Mouse (Mus musculus) spleen, embryonic (tissue): ENCODE results near the gene Otop2.

Experiments
- CTCF ChIA-PET: fragments of 350-600 bp; sonication (Branson Sonifier 250); formaldehyde crosslinking; loops from one replicate; lab custom pipeline; 2022; lab: Charles Lee

Gene Otop2

DNA sequence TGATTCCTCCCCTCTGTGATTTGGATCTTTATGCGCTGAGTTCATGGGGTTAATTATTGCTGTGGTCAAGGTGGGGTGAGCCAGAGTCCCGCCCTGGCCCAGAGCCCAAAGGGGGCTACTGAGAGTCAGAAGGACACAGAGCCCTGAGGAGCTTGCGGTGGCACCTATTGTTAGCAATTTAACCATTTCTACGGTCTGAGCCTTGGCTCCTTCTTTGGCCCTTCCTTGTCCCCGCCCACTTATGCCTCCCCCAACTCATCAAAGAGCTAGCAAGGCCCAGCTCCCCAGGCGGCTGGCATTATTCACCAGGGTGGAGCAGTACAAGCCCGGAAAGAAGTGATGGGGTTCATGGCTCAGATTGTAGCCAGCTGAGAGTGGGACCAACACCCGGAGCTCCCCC is at the start of gene Otop2:
Gene Otop2, plus strand, starts transcription at position 301 of the 400 bp plus-strand sequence.
- CTCF ChIA-PET, result no interaction called here

DNA sequence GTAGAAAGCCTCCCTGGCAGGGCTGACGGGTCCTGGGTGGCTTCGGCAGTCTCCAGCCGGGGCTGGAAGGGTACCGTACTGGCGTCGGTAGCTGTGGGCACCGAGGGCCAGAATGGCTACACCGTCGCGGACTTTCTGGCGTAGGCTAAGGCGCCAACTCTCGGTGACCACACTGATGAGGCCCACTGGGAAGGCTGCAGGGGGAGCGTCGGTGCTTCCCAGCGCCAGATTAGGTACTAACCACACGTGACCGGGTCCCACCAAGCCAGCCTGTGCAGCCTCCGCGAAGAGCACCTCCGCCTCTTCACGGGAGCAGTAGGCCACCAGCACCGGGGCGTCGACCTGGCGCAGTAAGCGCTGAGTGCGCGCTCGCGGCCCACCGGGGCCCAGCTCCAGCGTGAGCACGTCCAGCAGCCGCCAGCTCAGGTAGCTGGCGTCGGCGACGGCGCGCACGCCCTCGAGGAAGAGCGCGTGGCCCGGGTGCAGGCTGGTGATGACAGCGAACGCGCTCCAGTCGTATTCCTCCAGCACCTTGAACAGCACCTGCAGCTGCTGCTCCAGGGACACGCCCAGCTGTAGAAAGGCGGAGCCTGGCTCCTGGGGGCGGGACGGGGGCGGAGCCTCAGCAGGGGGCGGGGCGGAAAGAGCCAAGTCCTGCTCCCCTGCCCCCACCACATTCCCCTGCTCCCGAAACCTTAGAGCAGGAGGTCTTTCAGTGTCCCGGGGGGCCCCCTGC is 49.0 kb upstream of the Otop2 start:
- CTCF ChIA-PET, result no interaction called here

DNA sequence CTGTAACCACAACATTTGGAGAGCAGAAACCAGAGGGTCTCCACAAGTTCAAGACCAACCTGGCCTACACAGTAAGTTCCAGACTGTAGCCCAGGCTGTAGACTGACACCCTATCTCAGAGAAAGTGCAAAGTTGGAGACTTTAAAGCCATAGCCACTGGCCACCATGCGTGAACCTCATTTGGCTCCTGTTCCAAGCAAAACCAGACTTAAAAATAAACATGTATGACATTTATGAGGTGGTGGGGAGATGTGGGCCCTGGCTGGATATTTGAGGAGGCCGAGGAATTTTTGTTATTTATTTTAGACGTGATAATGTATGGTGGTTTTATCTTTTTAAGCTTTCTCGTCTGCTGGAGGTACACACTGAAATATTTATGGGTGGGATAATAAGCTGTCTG is 47.8 kb upstream of the Otop2 start:
- CTCF ChIA-PET, result no interaction called here

DNA sequence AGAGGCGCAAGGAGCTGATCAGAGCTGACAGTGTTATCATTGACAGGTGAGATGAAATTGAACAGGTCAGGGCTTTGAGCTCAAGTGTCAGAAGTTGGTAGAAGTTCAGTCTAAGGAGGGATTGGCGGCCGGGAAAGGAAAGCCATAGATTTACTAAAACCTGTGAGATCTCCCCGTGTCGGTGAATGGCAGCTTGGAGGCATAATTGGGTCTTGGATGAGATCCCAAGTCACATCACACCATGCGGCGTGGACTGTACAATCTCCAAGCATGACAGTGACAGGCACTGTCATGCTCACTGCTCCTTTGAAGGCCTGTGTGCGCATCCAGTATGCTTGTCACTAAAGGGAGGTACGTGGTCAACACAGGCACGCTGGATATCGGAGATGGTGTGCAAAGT is 44.0 kb upstream of the Otop2 start:
- CTCF ChIA-PET, result no interaction called here

DNA sequence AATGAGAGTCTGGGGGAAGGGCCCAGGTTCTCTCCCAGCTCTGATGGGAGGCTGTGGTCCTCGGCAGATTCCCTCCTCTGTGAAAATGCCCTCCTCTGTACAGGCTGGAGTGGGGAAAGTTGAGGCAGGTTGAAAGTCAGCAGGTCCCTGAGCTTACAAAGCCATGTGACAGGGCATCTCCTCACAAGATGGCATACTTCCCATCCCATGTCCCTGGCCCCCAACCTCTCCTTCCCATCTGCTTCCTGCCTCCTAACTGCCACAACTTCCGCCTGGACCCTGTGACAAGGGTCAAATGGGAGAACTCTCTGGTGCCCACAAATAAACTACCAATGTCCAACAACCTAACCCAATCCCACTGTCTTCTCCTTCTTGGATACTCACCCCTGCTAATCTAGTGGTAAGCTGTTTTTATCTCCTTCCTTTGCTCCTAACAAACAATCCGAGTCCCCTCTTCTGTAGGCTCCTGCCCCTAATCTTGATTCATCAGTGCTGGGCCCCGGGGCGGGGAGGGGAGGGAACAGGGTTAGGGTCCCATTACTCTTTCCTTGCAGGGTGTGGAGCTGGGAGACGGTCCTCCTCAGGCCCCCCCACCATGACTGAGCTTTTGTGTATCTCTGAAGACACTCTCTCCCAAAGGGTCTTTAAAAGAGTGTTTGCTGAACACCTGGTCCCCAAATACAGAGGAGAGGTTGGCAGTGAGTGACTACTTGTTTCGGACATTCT is 42.7 kb upstream of the Otop2 start:
- CTCF ChIA-PET, result interaction anchor here (0.5 kb wide), 1 partner anchor 102 kb away, joined by 3 read pairs; no protein-coding TSS in a partner anchor

DNA sequence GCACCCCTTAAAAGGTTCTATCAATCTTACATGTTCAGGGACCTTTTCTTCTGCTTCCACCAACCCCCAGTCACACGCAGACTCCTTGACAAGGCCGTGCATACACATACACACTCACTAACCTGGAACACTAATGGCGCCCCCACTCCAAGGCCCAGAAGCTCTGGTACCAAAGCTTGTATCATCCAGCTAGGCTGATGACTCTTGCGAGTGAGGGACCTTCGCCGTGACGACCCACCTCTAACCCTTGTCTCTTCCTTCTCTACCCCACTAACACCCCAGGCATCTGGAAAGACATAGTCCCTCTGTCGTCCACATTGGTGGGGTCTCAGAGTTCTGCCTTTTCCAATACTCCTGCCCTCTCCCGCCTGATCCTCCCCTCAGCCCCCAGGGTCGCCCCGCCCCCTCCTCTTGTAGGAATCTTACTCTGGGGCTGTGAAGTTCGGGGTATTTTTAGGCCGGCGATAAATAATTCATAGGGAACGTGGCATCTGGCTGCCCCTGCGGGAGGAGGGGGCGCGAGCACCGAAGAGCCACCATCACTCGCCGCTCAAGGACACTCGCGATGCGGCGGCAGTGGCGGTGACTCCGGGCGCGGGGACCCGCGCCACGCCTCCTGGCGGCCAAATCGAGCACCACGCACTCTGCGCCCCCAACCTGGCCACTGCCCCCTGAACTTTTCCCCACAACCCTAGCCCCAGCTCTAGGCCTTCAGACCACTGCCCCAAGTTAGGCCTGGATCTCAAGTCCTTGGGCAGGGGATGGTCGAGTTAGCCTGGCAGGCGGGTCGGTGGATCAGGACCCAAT is 41.9 kb upstream of the Otop2 start:
- CTCF ChIA-PET, result no interaction called here

DNA sequence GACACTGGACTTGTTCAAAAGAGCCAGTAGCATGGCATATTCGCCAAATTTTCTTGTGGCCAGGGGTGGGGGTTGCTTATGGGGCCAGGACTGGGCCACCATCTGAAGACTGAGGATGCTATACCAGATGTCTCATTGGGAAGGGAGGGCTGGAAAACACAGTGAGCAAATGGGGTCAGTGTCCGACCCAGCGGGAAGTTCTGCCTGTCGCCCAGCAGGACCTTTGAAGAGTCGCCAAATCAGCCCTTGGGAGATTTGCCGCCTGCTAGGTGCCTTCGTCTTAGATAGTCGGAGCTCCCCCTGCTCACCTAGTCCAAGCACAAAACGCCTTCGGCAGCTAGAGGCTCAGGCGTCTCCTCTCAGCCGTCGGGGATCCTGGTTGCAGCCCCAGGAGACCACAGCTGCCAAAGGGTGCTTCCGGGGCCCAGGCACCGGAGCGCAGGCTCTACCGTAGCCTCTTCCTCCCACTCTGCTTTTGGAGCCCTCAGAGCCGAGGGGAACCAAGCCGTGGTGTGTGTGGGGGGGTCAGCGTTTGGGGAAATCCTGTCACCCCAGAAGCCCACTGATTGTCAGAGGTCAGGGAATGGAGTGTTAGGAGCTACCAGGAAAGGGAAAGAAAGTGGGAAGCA is 41.1 kb upstream of the Otop2 start:
- CTCF ChIA-PET, result no interaction called here

DNA sequence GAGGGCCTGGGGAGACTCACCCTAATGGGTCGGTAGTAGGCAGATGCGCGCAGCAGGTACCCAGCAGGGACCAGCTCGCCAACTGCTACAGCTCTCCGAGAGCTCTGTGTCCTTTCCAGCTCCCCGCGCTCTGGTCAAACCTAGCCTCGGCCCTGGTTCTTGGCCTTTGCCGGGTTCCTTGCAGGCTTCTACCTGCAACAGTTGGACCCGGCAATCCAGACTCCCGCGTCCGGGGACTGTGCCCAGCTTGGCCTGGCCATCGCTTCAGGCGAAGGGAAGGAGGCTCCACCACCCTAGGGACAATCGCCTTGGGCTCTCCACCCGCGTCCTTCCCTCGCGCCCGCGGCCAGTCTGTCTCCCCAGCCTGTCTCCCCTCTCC is 40.6 kb upstream of the Otop2 start:
- CTCF ChIA-PET, result no interaction called here

DNA sequence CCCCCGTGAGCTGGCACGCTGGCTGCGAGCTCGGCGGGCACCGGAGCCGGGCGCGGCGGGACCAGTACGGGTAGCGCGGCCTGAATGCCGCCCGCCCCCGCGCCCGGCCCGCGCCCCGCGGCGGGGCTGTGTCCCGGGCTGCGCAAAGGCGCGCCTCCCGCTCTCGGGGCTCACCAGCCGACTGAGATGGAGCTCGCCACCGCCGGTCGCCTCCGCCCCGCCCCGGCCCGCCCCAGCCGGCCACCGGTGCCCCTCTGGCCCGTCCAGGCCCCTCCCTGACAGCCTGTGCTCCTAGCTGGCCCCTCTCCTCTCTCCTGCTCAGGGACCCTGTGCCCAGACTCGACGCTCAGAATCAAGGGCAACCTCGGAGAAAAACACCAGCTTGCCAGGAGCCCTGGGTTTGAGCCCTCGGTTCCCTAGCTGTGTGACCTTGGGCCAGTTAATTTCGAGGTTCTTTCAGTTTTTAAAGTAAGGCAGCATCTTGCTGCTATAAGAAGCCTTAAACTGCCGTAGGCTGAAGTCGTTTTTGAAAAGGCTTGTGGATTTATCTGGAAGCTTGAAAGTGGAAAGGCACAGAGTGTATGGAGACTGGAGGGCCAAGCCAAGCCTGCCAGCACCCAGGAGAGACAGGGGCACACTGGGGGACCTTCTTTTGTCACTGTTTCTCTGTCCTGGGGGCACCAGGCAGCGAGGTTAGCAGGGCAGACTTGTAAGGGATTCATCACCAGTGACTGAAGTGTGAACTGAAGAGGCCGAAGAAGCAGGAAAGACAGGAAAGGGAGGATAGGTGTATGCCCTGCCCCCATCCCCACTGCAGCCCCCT is 39.7 kb upstream of the Otop2 start, which contains the start of gene Grin2c:
Gene Grin2c, minus strand, starts transcription at position 183 of the 823 bp plus-strand sequence.
- CTCF ChIA-PET, result interaction anchor here (0.6 kb wide), 2 partner anchors 83 to 1813 kb away, joined by 5 to 12 read pairs; no protein-coding TSS in a partner anchor

DNA sequence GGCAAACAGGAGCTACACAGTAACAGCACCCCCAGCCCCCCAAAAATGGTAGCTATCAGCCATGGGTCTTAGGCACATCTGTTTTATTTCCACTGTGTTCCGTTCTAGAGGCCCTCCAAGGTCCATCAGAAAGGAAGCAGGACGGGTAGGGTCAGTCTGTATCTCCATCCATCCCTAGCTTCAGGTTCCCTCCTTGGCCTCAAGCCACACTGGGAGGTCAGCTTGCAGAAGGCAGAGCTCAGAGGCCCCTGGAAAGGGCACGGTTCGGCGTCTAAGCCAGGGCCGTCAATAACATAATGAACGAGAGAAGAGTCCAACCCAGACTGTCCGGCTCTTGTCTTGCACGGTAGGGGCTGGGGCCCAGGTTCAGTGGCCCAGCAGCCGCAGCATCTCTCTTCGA is 39.0 kb upstream of the Otop2 start:
- CTCF ChIA-PET, result interaction anchor here (0.6 kb wide), 3 partner anchors 84 to 1813 kb away, joined by 5 to 12 read pairs (median 10); no protein-coding TSS in a partner anchor

DNA sequence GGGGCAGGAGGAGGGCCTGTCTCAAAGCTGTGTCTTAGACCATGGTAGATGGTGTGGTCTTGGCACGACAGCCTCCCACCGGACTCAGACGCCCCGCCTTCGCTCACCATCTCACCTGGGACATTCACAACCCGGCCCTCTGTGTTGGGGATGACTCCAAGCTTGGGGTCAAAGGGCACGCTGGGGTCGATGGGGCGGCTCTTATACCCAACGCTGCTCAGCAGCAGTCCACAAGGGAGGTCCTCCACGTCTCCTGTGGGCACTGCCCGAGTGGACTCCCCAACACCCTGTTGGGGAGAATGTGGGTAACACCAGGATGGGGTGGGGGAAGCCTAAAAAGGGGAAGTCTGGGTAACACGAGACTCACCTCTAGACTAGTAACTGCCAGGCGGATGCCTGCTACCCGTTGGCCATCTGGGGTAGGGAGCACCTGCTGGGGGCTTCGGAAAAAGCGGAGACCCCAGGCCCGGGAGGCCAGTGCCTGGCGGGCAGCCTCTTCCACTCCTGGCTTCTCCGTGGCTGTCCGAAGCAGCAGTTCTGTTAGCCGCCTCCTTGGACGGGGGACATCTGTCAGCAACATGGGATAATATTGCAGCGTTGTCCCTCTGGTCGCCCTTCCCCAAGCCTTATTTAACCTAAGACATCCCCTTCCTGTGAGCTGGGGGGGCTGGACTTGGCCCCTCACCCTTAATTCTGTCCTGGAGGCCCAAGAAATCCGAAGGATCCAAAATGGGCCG is 37.5 kb upstream of the Otop2 start:
- CTCF ChIA-PET, result interaction anchor here (0.6 kb wide), 1 partner anchor 16 kb away, joined by 4 read pairs; no protein-coding TSS in a partner anchor

DNA sequence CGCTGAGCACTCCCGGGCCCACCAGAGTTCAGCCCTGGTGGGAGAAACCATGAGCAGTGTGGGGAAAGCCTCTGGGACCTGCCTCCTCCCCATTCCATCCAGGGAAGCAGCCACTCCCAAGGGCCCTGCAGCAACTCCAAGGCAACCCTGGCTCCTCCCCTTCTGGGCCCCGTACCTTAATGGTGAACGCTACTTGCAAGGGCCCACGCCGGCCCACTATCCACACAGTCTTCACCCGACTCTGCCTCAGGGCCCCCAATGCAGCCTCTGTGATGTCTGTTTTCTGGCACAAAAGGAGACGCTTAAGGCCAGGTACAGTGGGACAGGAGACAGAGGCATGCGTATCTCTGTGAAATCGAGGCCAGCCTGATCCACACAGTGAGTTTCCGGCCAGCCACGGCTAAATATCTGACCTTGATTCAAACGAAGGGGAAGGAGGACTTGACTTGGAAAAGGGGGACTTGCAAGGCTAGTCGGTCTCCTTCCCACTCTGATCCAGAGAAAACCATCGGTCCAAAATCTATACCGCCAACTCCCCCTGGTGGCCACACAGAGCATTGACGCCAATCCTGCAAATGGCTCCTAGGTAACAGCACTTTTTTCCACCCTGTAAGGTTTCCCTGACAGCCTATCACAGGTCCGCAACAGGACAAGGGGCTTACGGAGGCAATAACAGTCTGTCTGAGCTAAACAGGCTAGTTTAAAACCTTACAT is 36.7 kb upstream of the Otop2 start:
- CTCF ChIA-PET, result interaction anchor here (0.6 kb wide), 1 partner anchor 15 kb away, joined by 4 read pairs; no protein-coding TSS in a partner anchor

DNA sequence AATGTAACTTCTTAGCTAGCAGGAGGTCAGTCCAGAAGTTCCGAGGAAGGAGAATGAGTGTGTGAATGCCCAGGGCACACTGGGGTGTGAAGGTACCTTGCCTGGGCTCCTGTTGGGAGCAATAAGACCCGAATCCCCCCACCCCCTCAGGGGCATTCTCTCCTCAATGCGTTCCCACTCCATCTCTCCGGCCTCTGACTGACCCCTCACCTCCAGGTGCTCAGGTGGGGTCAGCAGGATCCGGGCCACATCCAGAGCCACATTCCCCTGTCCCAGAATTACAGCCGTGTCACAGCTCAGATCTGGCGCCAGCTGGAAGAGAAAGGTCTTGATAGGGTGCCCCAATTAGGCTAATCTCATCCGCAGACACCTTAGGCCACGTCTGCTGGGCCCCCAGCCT is 35.9 kb upstream of the Otop2 start:
- CTCF ChIA-PET, result no interaction called here

DNA sequence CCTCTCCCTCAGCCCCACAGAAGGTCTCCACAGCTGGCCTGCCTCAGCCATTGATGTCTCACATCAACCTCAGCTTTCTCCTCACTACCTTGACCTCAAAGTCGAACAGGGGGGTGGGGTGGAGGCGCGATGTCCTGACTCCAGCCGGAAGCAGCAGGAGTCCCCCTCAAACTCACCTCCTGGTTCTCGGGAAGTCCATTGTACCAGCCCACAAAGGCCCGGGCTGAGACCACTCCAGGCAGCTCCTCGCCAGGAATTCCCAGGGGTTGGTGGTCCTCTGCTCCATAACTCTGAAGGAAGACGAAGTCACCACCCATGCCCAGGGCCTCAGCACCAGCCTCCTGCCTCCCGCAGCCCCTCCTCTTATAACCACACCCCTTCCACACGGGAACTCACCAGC is 35.5 kb upstream of the Otop2 start:
- CTCF ChIA-PET, result no interaction called here

DNA sequence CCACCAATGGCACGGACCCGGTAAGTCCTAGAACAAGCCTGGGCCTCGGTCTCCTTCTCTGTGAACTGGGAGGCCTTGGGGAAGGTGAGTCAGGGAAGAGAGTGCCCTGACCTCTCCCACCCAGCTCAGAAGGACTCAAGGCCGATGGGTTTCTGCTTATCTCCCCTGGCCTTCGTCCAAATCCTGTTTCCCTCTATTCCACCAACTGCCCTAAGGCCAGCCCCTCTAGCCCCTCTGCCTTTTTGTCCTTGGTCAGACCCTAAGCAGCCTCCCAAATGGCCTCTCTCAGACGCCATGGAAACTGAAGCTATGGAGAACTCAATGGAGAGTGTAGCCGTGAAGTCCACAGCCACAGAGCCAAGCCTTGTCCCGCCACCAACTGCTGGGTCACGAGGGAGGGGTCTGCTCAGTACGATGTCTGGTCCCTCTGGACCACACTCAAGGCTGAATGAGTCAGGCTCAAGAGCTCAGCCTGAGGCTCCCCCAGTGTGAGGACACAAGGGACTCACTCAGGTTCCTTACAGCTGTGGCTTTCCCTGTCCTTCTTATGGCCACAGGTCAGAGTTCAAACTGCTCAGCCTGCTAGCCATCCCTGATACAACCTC is 34.0 kb upstream of the Otop2 start:
- CTCF ChIA-PET, result no interaction called here

DNA sequence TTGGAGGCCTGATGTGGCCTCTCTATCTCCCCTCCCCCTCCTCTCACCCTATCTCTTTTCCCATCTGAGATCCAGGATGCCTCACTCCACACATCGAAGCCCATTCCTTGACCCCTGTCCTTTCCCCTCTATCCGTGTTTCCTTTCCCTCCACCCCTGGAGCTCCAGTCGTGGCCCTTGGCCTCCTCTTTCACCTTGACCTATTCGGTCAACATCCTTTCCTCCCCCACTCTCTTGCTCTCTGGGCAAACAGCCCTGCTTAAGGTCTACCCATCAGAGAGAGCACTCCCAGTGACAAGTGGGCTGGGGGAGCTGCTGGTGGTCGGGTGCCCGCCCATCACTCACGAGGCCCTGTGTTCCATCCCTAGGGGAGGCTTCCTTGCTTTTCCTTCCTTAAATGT is 33.2 kb upstream of the Otop2 start:
- CTCF ChIA-PET, result no interaction called here

DNA sequence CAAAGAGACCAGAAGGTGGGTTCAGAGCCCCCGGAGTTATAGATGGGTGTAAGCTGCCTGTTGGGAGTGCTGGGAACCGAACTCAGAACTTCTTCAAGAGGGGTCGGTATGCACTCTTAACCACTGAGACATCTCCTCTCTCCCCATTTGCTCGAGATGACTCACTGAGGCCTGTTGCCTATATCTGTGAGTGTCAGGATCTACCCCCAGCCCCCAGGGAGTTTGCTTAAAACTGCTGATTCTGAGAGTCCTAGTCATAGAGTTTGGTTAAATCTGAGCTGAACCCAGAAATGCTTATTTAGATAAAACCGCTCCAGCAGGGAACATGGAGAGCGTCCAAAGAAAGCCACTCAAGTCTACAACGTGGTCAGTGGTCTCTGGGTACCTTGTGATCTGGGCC is 32.8 kb upstream of the Otop2 start:
- CTCF ChIA-PET, result no interaction called here

DNA sequence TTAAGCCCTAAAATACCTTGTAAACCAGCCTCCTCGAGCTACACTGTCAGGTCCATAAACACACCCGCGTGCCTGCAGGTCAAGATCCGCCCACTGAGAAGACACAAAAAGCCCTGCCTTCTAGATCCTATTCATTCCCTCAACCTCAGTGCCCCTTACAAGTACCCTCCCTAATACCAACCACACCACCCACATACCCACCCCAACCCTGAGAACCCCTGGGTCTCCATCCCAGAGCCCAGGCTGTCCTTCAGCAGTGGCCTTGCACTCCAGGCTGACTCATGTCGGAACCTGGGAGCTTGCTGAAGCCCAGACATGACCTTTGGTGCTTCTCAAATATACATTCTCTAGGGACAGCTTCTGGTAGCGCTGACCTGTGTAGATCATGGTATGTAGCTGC is 32.2 kb upstream of the Otop2 start:
- CTCF ChIA-PET, result no interaction called here

DNA sequence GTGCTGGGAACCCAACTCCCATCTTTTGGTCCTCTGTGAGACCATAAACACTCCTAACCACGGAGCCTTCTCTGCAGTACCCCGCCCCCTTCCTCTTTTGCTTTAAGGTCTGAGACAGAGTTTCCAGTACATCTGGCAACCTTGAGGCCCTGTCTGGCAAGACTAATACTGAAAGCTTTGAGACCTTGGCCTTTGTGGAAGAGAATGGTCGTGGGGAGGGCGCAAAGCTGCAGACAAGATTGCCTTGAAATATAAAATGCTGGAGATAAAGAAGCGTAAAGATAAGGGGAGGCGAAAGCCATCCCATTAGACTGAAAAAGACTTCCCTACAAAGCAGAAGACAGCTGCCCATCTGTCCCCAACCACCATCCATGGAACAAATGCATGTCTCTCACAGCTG is 31.5 kb upstream of the Otop2 start:
- CTCF ChIA-PET, result interaction anchor here (0.6 kb wide), 1 partner anchor 111 kb away, joined by 8 read pairs; no protein-coding TSS in a partner anchor
